Mouse (Mus musculus): ENCODE results near the gene Pkm. TPM values are rescaled to one million over a fixed set of nuclear protein-coding genes. Genes with fewer than 3 reads are reported as not detected.

The Pkm gene
- polyA plus RNA-seq, 1 experiment from 2014 or later = 1,134 TPM

- peaks cover 10% of the 10 kb centered on the region; the same call in 1 of the 2 replicates for H3K4me1 ChIP-seq (ENCODE audit: control insufficient read depth, insufficient read depth, low read length)
- H3K36me3 ChIP-seq (ENCODE audit: control insufficient read depth, insufficient read depth, low read length) = no peaks in the 10 kb centered on the region
- WGBS = 76% methylated on average over 10 of the region's 10 CpGs
- H3K9me3 ChIP-seq (ENCODE audit: control insufficient read depth, low read depth, low read length) = no peaks in the 10 kb centered on the region
- no peaks in the 10 kb centered on the region for H3K27me3 ChIP-seq (ENCODE audit: control insufficient read depth, insufficient read depth, low read length)
- no peak overlapping the region for H3K4me2 ChIP-seq (replicated peaks; ENCODE audit: low read depth, low read length)
- no peak overlapping the region for H3K9ac ChIP-seq (replicated peaks; ENCODE audit: low read depth, low read length)
- no peak for ATAC-seq (ENCODE audit: insufficient number of reproducible peaks, insufficient read depth, low FRiP score, low read depth)
- no peak overlapping the region for H3K27ac ChIP-seq (ENCODE audit: low read length)
- no peak overlapping the region for H3K4me3 ChIP-seq (ENCODE audit: low read depth, low read length)
Measured at GRCm38 (mm10) chr9:59725515-59725914, 69.3 kb downstream of the Pkm start.

- Histone ChIP-seq H3K4me2 (replicated peaks; ENCODE audit: low read depth, low read length) (no peak overlapping the region), H3K4me1 (ENCODE audit: control insufficient read depth, insufficient read depth, low read length) (peaks cover 10% of the 10 kb centered on the region; the same call in 1 of the 2 replicates), H3K36me3 (ENCODE audit: control insufficient read depth, insufficient read depth, low read length) (no peaks in the 10 kb centered on the region), H3K4me3 (ENCODE audit: low read depth, low read length) (no peak overlapping the region), H3K27me3 (ENCODE audit: control insufficient read depth, insufficient read depth, low read length) (no peaks in the 10 kb centered on the region), H3K9me3 (ENCODE audit: control insufficient read depth, low read depth, low read length) (no peaks in the 10 kb centered on the region), H3K9ac (replicated peaks; ENCODE audit: low read depth, low read length) (no peak overlapping the region), H3K27ac (ENCODE audit: low read length) (no peak overlapping the region)
- no peak for ATAC-seq (ENCODE audit: insufficient number of reproducible peaks, insufficient read depth, low FRiP score, low read depth)
- 82% methylated on average over 11 of the region's 11 CpGs for WGBS
Measured at GRCm38 (mm10) chr9:59727569-59728286, 71.6 kb downstream of the Pkm start.

Other genes starting within 250 kb of the Pkm start
- gene Arih1, start 169.8 kb upstream of the Pkm start, polyA plus RNA-seq (2014; fragmentation: Nextera tagmentation; extraction: Ambion mirVana) = 18.3 and 19.4 TPM in 2 replicates
- gene Hexa, start 116.8 kb upstream of the Pkm start, polyA plus RNA-seq (2014; fragmentation: Nextera tagmentation; extraction: Ambion mirVana) = 86.7 and 88.1 TPM in 2 replicates
- gene Tmem202, start 116.5 kb upstream of the Pkm start, polyA plus RNA-seq (2014; fragmentation: Nextera tagmentation; extraction: Ambion mirVana) = 0.39 TPM in 1 of 2 replicates, not detected in the other
- 4.0 and 4.6 TPM in 2 replicates for gene Celf6, start 78.5 kb upstream of the Pkm start, polyA plus RNA-seq (2014; fragmentation: Nextera tagmentation; extraction: Ambion mirVana)
- gene Parp6, start 39.1 kb upstream of the Pkm start, polyA plus RNA-seq (2014; fragmentation: Nextera tagmentation; extraction: Ambion mirVana) = 38.9 and 39.5 TPM in 2 replicates
- gene Gramd2, start 23.8 kb downstream of the Pkm start, polyA plus RNA-seq (2014; fragmentation: Nextera tagmentation; extraction: Ambion mirVana) = 1.1 and 1.5 TPM in 2 replicates
- gene Senp8, start 94.3 kb downstream of the Pkm start, polyA plus RNA-seq (2014; fragmentation: Nextera tagmentation; extraction: Ambion mirVana) = 11.7 and 12.4 TPM in 2 replicates
- gene Myo9a, start 94.5 kb downstream of the Pkm start, polyA plus RNA-seq (2014; fragmentation: Nextera tagmentation; extraction: Ambion mirVana) = 18.9 and 19.8 TPM in 2 replicates